Mouse (Mus musculus): ENCODE results near the gene AB124611.
"Not testable (repeated sequence)": the region's sequence is repeated elsewhere in the genome, so short reads cannot be mapped to it uniquely, and the experiment has no call there.

Gene AB124611

GRCm38 (mm10) chr9:21525142-21525936, 637 bp upstream of the AB124611 start:
- no peak for DNase-seq (ENCODE audit: low spot score)

GRCm38 (mm10) chr9:21526634-21526944, 613 bp downstream of the AB124611 start:
- DNase-seq (ENCODE audit: low spot score): no peak

GRCm38 (mm10) chr9:21527100-21527801, 1.3 kb downstream of the AB124611 start:
- DNase-seq (ENCODE audit: low spot score): no peak

- no peak for DNase-seq (ENCODE audit: low spot score)
Observed at GRCm38 (mm10) chr9:21527917-21528324, 1.9 kb downstream of the AB124611 start.

GRCm38 (mm10) chr9:21536501-21536900, 10.5 kb downstream of the AB124611 start:
- no peak for DNase-seq (ENCODE audit: low spot score)

GRCm38 (mm10) chr9:21537009-21537408, 11.0 kb downstream of the AB124611 start:
- no peak for DNase-seq (ENCODE audit: low spot score)

GRCm38 (mm10) chr9:21539981-21540753, 14.2 kb downstream of the AB124611 start:
- no peak for DNase-seq (ENCODE audit: low spot score)

GRCm38 (mm10) chr9:21542001-21542400, 16.0 kb downstream of the AB124611 start:
- not testable (repeated sequence) for DNase-seq (ENCODE audit: low spot score)

GRCm38 (mm10) chr9:21545351-21545915, 19.5 kb downstream of the AB124611 start:
- DNase-seq (ENCODE audit: low spot score): no peak

GRCm38 (mm10) chr9:21545916-21546788, 20.2 kb downstream of the AB124611 start:
- peak; percentile 100 for DNase-seq (ENCODE audit: low spot score)

- DNase-seq (ENCODE audit: low spot score): peak; percentile 58
Observed at GRCm38 (mm10) chr9:21546789-21547074, 20.8 kb downstream of the AB124611 start, which contains the start of gene Carm1. TSS of gene Carm1 (plus strand) at chr9:21546894.

- peak; percentile 47 for DNase-seq (ENCODE audit: low spot score)
Observed at GRCm38 (mm10) chr9:21547075-21547941, 21.3 kb downstream of the AB124611 start.

- no peak for DNase-seq (ENCODE audit: low spot score)
Observed at GRCm38 (mm10) chr9:21551049-21551448, 25.1 kb downstream of the AB124611 start.

GRCm38 (mm10) chr9:21553607-21554273, 27.8 kb downstream of the AB124611 start:
- no peak for DNase-seq (ENCODE audit: low spot score)

- DNase-seq (ENCODE audit: low spot score): no peak
Observed at GRCm38 (mm10) chr9:21555198-21555742, 29.3 kb downstream of the AB124611 start.

- DNase-seq (ENCODE audit: low spot score): no peak
Observed at GRCm38 (mm10) chr9:21556996-21557395, 31.0 kb downstream of the AB124611 start.

- DNase-seq (ENCODE audit: low spot score): no peak
Observed at GRCm38 (mm10) chr9:21557556-21557955, 31.6 kb downstream of the AB124611 start.

GRCm38 (mm10) chr9:21558366-21558765, 32.4 kb downstream of the AB124611 start:
- DNase-seq (ENCODE audit: low spot score): no peak

- no peak for DNase-seq (ENCODE audit: low spot score)
Observed at GRCm38 (mm10) chr9:21559151-21559550, 33.2 kb downstream of the AB124611 start.

GRCm38 (mm10) chr9:21564420-21564819, 38.4 kb downstream of the AB124611 start:
- no peak for DNase-seq (ENCODE audit: low spot score)

Measured in urinary bladder, postnatal 14 days (tissue).